Comparison of ENCODE assay signal across 8 mouse cellular contexts in the genomic region with DNA sequence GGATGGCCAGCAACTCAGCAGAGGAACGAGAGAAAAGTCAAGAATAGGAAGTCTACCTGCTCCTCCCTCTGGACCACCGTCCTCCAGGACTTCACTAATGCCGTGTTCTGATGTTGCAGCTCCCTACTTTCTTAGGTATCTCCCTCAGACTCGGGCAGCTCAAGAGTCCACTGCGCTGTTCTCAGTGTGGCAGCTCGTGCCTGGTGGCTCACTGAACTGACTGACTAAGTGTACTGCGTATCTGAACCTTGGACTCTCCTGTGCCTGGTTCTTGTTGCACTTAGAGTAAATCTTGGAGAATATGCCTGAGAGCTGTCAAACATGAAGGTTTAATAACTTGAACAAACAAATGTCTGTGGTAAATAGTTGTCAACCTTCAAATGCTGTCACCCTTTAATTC.
"Had no signal": no experiment of that assay in that cellular context is flagged by ENCODE, and none has a peak within 500 bp of the region (broad histone marks: within the 10 kb centered on the region; RNA-seq: fewer than 3 reads in every experiment).

No protein-coding gene starts in this region.

- DNase-seq: left cerebral cortex, postnatal 4 days; lung, adult 18-20 months; right cerebral cortex, adult 18-20 months; right cerebral cortex, postnatal 25 days; thymus, postnatal 4 days had no signal

- H3K27ac ChIP-seq: limb, embryonic 13.5 days; liver, embryonic 14.5 days; midbrain, embryonic 12.5 days had no signal

- H3K4me2 ChIP-seq: limb, embryonic 13.5 days; midbrain, embryonic 12.5 days had no signal

- H3K27me3 ChIP-seq: limb, embryonic 13.5 days; midbrain, embryonic 12.5 days had no signal

- H3K36me3 ChIP-seq: midbrain, embryonic 12.5 days had no signal

- H3K4me3 ChIP-seq: limb, embryonic 13.5 days; midbrain, embryonic 12.5 days had no signal

- H3K4me1 ChIP-seq: limb, embryonic 13.5 days; midbrain, embryonic 12.5 days had no signal

- H3K9ac ChIP-seq: limb, embryonic 13.5 days; liver, embryonic 14.5 days; midbrain, embryonic 12.5 days had no signal

- H3K9me3 ChIP-seq: limb, embryonic 13.5 days; midbrain, embryonic 12.5 days had no signal
